Mouse (Mus musculus) hindlimb bud, embryonic 11.5 days (tissue): ENCODE measurements at regions not wholly inside any gene's neighbourhood (a gene's known extent, or its start where the extent isn't known, plus 50 kb on each side); places are given as distances from the start of the nearest gene placed in this dataset.

Experiments
- DNase-seq: peaks from one replicate; pipeline ENCODE4 v3.0.0-alpha.2; 2012; ENCODE audit warnings: low read depth, low spot score; ENCODE audit errors: extremely low spot score

DNA sequence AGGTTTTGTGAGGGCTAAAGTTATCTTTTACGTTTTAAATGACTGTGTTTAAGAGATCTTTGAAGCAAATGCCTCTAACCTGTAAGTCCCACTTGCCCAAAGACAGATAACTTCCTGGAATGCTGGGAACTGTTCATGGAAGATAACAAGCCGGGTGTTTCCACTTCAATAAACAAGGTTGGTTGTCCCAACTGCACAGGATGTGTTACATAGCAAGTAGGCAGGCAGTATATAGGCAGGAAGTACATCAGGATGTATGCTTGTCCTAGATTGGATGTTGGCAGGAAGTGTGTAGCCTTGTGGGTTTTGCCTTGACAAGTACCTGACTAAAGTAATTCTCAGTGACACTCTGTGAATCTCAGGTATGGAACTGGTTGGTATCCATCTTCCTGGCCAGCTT, 90.7 kb upstream of the Fggy start:
- DNase-seq = no peak

DNA sequence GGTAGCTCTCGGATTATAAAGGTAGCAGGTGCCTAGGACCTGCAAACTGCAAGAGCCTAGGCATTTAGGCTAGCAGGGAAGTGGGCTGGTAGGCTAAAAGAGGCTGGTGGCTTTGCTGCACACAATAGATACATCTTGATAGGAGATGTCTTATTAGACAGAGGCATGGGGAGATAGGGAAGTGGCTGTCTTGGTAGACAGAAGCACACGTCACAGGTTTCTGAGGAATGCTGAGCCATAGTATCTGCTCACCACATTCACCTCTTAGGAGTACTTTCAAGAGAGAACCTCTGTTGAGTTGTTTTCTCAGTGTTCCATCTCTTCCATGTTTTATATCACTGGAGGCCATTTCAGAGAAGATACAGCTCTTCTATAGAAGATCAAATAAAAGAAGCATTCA, 89.8 kb upstream of the Fggy start:
- DNase-seq = no peak

DNA sequence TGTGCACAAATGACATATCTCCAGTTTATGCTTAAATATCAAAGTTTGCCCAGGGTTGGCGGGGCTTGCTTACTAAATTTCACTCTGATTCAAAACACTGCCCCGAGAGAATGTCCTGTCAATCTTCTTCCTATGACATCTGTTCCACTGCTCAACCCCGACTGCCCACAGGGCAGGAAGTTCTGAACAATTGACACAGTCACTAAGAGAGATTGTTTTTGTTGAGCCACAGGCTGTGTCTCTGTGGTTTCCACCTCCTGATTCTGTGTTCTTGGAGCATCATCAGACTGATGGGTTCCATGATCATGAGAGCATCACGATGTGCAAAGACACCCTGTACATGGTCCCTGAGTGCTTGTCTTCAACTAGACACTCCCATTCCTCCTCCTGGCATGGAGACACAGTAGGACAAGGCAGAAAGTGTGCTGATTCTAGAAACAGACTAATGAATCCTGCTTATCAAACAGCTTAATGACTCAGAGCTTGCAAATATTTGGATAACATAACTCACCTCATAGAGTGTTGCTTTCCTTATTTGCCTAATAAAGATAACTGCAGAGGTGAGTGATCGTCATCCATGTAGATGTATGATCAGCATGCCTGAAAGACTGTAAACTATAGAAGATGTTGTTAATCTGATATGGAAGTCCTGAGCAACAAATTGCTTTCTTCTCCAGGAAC, 82.4 kb upstream of the Fggy start:
- DNase-seq = no peak

DNA sequence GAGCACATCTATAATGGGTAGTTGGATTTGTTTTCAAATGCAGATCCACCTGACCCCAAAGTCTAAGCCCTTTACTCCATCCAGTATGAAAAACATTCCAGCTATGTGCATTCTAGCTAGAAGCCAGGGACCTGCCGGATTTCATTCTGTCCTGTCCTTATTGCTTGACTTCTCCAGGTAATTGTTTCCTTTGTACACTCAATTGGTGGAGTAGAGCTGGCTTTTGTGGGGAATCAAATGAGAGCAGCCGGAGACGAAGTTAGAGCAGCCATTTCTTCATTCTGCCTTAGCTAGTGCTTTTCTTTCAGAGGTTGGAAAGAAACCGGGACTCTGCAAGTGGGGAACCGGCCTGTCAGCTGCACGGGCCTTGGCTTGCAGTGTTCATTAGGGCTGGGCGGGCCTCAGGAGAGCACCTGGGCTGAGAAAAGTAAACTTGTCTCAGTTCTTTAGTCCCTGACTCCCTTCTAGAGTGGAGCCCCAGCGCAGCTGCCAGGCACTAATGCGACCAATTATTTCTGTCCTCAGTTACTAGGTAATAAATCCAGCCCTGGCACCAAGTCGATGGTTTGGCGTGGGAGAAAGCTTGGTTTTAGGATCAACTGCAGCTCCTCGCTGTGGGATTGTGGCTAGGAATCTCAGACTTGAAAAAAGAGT, 81.1 kb upstream of the Fggy start:
- DNase-seq = no peak

DNA sequence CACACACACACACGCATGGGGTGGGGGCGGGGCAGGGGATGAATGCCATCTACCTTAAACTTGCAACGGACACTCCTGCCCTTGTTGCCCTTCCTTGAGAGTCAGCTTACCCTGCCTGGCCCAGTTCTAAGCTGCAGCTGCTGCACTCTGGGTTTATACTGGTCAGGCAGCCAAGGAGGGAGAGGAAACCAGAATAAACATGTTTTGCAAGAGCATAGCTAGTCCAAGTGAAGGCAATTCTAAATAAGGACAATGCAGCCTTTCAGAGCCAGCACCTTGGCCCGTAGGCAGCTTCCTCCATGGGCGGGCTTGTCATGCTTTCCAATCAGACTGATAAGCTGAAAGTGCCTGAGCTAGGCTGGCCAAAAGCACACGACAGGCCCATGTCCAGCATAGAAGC, 73.7 kb upstream of the Fggy start:
- DNase-seq = no peak

DNA sequence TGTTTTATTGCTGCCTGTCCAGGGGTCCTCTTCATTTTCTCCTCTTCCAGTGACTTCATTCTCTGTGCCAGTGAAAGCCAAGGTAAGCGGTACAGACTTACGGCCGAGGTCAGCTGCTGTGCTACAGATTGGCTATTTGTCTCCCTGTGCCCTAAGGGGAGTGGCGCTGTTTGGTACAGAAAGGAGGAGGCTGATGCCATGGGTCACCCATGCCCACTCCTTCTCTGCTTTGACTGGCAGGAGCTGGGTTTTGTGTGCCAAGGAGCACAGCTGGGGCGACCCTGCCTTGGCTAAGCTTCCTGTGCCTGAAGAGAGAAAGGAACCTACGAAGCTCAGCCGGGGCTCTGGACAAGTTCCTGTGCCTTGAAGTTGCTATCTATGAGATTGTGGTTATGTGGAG, 70.0 kb upstream of the Fggy start:
- no peak for DNase-seq

DNA sequence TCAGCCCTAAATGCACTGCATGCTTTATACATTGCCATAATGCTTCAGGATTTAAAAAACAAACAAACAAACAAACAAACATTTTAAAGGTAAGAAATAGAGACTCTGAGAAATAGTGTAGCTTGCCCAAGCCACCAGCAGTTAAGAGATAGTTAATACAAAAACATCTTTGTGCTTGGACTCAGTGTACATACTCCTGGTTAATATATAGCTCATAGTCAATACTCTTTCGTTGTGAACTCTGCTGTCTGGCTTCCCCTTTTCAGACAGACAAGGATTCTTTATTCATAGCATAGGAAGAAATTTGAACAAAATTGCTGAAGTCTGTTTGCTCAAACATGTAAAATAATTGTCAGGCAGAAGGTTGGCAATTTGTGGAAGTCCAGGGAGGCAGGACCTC, 69.3 kb upstream of the Fggy start:
- no peak for DNase-seq

DNA sequence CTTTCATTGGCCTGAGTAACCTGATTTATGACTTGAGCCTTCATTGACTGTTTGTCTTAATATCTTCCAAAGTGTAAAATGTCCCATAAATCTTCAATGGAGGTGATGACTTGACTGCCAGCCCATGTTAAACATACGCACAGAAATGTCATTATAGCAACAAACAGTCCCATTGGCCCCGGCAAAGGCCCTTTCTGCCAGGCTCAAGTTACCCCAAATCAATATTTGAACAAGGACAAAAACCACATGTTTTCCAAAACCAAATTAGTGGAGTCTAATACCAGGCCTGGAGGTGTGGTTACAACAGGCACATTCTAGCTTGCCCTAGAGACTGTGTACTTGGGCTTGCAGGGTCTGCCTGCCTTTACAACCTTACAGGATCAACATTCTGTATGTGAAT, 68.2 kb upstream of the Fggy start:
- DNase-seq = peak; percentile 80

DNA sequence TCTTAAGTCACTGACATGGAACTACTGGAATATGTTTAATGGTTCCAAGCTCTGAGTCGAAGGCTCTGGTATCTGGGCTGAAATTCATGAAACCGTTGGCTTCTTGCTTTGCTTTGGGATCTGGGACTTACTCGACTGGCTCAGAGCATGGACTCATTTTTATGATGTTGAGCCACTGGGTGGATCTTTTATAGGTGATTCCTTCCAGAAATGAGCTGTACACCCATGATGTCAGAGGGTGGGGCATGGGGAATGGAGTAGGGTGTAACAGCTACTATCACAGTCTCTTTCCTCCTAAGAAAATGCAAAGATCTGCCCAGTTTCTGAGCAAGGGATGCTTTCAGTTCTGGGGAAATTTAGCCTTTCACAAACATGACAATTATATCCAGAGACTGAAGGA, 57.0 kb upstream of the Fggy start:
- DNase-seq = no peak

DNA sequence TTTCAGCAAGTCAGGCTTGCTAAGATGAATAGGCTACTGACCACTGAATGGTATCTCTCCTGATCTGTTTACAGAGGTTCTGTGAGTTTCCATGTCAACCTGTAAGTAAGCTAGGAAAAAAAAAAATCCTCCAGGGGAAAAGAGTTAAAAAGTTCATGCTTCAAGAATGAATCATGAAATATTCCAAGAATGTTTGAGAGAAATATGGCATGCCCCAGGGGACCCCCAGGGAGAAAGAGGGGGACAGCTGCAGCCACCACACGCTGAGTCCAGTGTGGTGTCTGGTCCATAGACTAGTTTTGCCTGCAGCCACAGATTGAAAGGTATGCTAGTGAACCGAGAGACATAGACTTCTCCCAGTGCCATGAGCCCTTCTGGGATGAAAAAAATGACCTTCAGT, 56.1 kb upstream of the Fggy start:
- no peak for DNase-seq

DNA sequence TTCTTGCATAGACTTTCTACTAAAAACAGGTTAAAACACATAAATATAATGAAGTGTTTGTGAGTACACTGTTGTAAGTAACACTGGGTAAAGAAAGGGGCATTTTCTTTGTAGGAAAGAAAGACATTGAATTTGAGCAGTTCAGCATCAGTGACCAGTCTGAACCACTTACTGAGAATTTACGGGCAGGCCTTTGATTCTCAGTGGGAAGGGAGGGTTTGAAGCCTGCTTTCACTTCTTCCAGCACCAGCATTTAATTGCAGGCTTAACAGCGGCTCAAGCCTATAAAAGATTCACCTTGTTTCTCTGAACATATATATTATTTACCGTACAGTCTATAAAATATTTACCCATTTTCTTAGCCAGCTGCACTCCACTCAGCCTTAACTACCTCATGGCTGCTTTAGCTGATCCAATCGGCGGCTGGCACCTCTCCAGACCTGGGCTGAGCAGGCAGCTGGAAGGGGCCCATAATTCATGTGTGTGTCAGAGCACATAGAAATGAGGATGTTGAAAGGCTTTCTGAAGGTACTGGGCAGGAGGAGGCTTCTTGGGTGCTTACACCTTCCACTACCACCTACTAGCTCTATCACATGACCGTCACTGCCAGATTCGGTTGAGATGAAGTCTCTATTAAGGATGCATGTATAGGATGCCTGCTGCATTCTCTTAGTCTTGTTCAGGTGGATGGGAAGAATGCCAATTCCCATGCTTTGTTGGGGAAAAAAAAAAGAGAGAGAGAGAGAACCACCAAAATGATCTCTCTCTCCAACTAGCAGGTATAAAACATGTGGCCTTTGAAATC, 50.0 kb upstream of the Fggy start:
- peak; percentile 58 for DNase-seq
